Mouse (Mus musculus) hindbrain, embryonic 16.5 days (tissue): ENCODE results near the gene R3hdm4. TPM values are rescaled to one million over a fixed set of nuclear protein-coding genes. Genes with fewer than 3 reads are reported as not detected.
"Not testable (repeated sequence)": the region's sequence is repeated elsewhere in the genome, so short reads cannot be mapped to it uniquely, and the experiment has no call there.

ENCODE experiments used
- ATAC-seq: fragments of 200-750 bp; cut with Nextera tagmentation; 2 replicates; pipeline ENCODE4 v1.8.0; 2017; ENCODE audit warnings: moderate TSS enrichment, moderate library complexity
- H3K27ac ChIP-seq: fragments of 300-500 bp; sonication (generic); 2 replicates; pipeline ENCODE4 v1.5.1; 2014; ENCODE audit warnings: low read depth, mild to moderate bottlenecking, control low read depth, low read length, moderate library complexity
- H3K27me3 ChIP-seq: fragments of 300-500 bp; sonication (generic); replicated peaks from 2 replicates; pipeline ENCODE4 v1.6.1; 2014; ENCODE audit warnings: low read length; ENCODE audit not compliant: control insufficient read depth, insufficient read depth
- H3K36me3 ChIP-seq: fragments of 300-500 bp; sonication (generic); 2 replicates; pipeline ENCODE4 v1.6.1; 2014; ENCODE audit warnings: mild to moderate bottlenecking, low read length, moderate library complexity, mixed read lengths; ENCODE audit not compliant: control insufficient read depth, insufficient read depth
- H3K4me1 ChIP-seq: fragments of 300-500 bp; sonication (generic); 2 replicates; pipeline ENCODE4 v1.6.1; 2014; ENCODE audit warnings: low read depth, low read length; ENCODE audit not compliant: control insufficient read depth, insufficient read depth
- H3K4me2 ChIP-seq: fragments of 300-500 bp; sonication (generic); 2 replicates; pipeline ENCODE4 v1.6.1; 2014; ENCODE audit warnings: mild to moderate bottlenecking, low read length, control low read depth, moderate library complexity
- H3K4me3 ChIP-seq: fragments of 300-500 bp; sonication (generic); 2 replicates; pipeline ENCODE4 v1.5.1; 2014; ENCODE audit warnings: mild to moderate bottlenecking, low read length, control low read depth, moderate library complexity
- H3K9ac ChIP-seq: fragments of 300-500 bp; sonication (generic); 2 replicates; pipeline ENCODE4 v1.6.1; 2014; ENCODE audit warnings: low read depth, mild to moderate bottlenecking, control low read depth, low read length, moderate library complexity
- H3K9me3 ChIP-seq: fragments of 300-500 bp; sonication (generic); 2 replicates; pipeline ENCODE4 v1.6.1; 2014; ENCODE audit warnings: mild to moderate bottlenecking, low read length, moderate library complexity; ENCODE audit not compliant: control insufficient read depth
- WGBS: fragments of 180-500 bp; shearing (Covaris S2); extraction: QIAGEN DNeasy Blood & Tissue Kit; methylation state at CpG from one replicate; pipeline ENCODE4 v1.1.7; 2014; 5-methylcytosine and 5-hydroxymethylcytosine counted together
- polyA plus RNA-seq: library from polyadenylated mRNA; unstranded; fragments of >200 nt; fragmentation: Nextera tagmentation; extraction: Ambion mirVana; gene quantifications from 2 replicates; pipeline ENCODE4 v1.2.1, GENCODE M21; 2015

Gene R3hdm4
- polyA plus RNA-seq, 1 experiment from 2014 or later = 300 TPM

DNA sequence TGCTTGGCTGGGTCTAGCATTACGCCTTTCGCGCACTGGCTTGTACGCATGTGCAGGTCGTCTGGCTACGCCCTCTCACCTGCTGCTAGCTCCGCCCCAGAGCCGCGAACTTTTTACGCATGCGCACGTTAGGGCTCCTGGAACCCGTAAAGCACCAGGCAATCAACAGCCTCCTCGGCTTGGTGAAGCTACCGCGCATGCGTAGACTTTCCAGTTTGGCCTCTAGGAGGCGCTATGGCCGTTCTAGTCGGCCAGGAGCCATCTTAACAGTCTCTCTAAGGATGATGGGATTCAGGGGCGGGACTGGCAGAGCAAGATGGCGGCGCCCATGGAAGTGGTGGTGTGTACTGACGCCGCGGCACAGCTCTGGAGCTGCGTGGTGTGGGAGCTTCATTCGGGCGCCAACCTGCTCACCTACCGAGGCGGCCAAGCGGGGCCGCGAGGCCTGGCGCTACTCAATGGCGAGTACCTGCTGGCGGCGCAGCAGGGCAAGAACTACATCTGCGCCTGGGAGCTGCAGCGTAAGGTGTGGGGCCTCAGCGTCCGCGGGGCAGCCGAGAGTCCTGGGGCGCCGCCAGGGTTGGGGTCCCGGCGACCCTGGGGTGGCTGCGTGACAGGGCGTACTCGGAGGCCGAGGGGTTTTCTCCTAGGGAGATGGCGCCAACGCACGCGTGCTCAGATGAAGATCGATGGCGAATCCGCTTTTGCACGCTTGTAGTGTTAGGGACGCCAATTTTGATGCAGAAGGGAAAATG, 39.0 kb upstream of the R3hdm4 start, which contains the start of gene Wdr18:
Gene Wdr18, plus strand, starts transcription at position 306 of the 755 bp plus-strand sequence.
- H3K4me1 ChIP-seq = peaks cover 9% of the 10 kb centered on the region
- under 1% methylated on average over 60 of the region's 61 CpGs for WGBS
- H3K9me3 ChIP-seq = no peaks in the 10 kb centered on the region

DNA sequence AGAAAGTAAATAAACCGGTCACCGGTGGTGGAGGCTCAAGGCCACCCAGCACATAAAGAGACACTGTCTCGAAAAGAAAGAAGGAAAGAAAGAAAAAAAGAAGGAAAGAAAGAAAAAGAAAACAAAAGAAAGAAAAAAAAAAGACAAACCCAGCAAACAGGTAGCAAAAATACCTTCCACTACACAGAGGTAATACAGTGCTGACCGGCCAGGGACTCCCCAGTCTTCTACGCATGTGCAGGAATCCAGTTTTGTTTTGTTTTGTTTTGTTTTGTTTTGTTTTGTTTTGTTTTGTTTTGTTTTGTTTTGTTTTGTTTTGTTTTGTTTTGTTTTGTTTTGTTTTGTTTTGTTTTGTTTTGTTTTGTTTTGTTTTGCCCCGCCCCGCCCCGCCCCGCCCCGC, 38.4 kb upstream of the R3hdm4 start:
- not testable (repeated sequence) for ATAC-seq, H3K4me1 ChIP-seq, H3K27ac ChIP-seq, H3K9me3 ChIP-seq, H3K36me3 ChIP-seq, H3K9ac ChIP-seq, H3K27me3 ChIP-seq
- peak overlapping the region; percentile 33 for H3K4me2 ChIP-seq
- 35% methylated on average over 10 of the region's 10 CpGs for WGBS
- peak overlapping the region; percentile 69; the same call in 1 of the 2 replicates for H3K4me3 ChIP-seq

More for the DNA sequence above, 39.0 kb upstream of the R3hdm4 start, which contains the start of gene Wdr18:
- H3K9ac ChIP-seq = peak within 1 kb of the TSS; percentile 78
- H3K36me3 ChIP-seq = peaks cover 7% of the 10 kb centered on the region; the same call in 1 of the 2 replicates
- peak within 1 kb of the TSS; percentile 89 for H3K4me2 ChIP-seq
- peak; percentile 96 for ATAC-seq
- H3K4me3 ChIP-seq = peak within 1 kb of the TSS; percentile 69
- H3K27ac ChIP-seq = peak within 1 kb of the TSS; percentile 76
- no peaks in the 10 kb centered on the region for H3K27me3 ChIP-seq

DNA sequence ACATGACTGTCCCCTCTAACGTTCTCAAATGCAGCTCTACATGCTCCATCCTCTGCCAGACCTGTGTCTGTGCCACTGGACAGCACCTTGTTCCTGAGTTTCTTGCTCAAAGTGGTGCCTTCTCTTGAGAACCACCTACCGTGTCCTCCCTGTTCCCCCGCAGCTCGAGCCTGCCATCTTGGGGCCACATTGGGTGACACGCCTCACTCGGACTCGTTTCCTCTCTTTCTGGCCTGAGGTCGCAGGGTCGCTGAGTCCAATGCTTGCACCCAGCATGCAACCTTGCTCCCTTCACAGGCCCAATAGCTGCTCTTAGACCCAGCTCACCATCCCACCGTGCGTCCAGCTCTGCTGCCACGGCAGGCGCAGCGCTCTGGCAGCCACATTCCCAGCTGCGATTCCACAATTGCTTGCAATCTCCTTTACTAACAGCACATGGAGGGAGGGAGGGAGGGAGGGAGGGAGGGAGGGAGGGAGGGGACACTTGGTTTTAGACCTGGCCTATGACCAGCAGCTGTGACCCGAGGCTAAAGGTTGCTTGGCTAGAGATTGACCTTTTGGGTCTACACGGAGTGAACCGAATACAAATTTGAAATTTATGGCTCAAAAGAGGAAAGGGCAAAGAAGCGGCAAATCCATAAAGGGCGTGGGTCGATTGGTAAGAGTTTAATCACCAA, 37.3 kb upstream of the R3hdm4 start:
- Histone ChIP-seq H3K9me3 (no peaks in the 10 kb centered on the region), H3K4me2 (no peak overlapping the region), H3K36me3 (peaks cover 7% of the 10 kb centered on the region; the same call in 1 of the 2 replicates), H3K4me3 (no peak overlapping the region), H3K27me3 (no peaks in the 10 kb centered on the region), H3K4me1 (peaks cover 9% of the 10 kb centered on the region), H3K27ac (no peak overlapping the region), H3K9ac (no peak overlapping the region)
- no peak for ATAC-seq
- WGBS = 12% methylated on average over 21 of the region's 21 CpGs

DNA sequence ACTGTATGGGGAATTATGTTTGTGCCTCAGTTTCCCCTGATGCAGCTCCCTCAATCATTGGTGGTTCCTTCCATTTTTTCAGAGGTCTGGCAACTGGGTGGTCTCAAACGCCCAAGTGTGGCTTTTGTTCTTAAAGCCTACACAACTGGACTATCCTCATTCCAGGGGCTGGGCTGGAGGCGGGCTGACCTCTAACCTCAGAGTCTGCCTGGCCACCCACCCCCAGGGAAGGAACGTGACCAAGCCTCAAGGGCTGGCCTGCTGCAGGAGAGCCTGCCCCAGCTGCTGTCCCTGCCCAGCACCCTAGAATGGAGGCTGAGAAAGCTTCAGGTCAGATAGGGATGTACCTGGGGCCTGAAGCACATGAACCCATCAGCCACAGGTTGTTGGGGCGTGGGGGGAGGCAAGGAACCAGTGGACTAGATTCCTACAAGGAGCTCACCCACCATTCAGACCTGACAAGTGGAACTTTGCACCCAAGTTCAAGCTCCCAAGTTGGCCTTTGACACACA, 35.7 kb upstream of the R3hdm4 start:
- Histone ChIP-seq H3K27ac (no peak overlapping the region), H3K4me2 (no peak overlapping the region), H3K9ac (no peak overlapping the region), H3K9me3 (no peaks in the 10 kb centered on the region), H3K4me1 (peaks cover 9% of the 10 kb centered on the region), H3K27me3 (no peaks in the 10 kb centered on the region), H3K36me3 (peaks cover 6% of the 10 kb centered on the region; the same call in 1 of the 2 replicates), H3K4me3 (no peak overlapping the region)
- ATAC-seq = no peak
- WGBS = 24% methylated on average over 4 of the region's 4 CpGs

DNA sequence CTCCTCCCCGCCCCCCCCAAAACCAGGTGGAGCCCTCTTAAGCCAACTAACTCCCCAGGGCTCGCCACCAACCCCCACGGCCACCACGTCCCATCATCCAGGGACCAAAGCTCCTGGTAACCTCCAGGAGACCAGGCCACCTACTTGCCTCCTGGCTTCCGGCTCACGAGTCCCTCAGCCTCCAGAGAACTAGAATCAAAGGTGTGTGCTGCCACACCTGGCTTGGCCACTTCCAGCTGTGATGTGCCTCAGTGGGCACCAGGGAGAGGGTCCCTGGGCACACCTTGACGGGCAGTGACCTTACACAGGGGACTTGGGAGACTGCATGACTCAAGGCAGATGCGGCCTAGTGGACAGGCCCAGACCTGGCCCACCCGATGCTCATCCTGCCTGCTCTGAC, 34.7 kb upstream of the R3hdm4 start:
- Histone ChIP-seq H3K4me3 (no peak overlapping the region), H3K36me3 (peaks cover 10% of the 10 kb centered on the region; the same call in 1 of the 2 replicates), H3K9ac (no peak overlapping the region), H3K27me3 (no peaks in the 10 kb centered on the region), H3K4me2 (no peak overlapping the region), H3K9me3 (no peaks in the 10 kb centered on the region), H3K4me1 (peaks cover 3% of the 10 kb centered on the region), H3K27ac (no peak overlapping the region)
- ATAC-seq = no peak
- WGBS = 77% methylated on average over 9 of the region's 9 CpGs

DNA sequence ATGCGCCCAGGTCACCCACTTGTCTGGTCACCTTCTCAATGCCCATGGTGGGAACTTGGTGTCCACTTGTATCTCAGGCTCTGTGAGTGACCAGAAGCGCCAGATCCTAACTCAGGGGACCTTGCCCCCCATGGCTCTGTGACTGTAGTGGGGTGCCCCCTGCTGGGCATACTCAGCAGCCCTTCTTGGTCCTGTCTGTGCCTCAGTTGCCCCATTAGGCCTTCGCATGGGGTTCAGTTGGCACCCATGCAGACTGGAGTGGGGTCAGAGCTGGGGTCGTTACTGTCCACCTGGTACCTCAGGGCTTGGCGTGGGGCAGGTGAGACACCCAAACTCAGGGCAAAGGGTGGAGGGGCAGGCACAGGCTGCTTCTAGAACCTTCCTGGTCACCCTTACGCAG, 32.9 kb upstream of the R3hdm4 start:
- H3K9me3 ChIP-seq = no peaks in the 10 kb centered on the region
- H3K4me3 ChIP-seq = no peak overlapping the region
- no peak for ATAC-seq
- H3K9ac ChIP-seq = no peak overlapping the region
- no peak overlapping the region for H3K4me2 ChIP-seq
- 81% methylated on average over 6 of the region's 6 CpGs for WGBS
- H3K27ac ChIP-seq = no peak overlapping the region
- H3K4me1 ChIP-seq = no peaks in the 10 kb centered on the region
- H3K27me3 ChIP-seq = no peaks in the 10 kb centered on the region
- H3K36me3 ChIP-seq = peaks cover 11% of the 10 kb centered on the region; the same call in 1 of the 2 replicates

DNA sequence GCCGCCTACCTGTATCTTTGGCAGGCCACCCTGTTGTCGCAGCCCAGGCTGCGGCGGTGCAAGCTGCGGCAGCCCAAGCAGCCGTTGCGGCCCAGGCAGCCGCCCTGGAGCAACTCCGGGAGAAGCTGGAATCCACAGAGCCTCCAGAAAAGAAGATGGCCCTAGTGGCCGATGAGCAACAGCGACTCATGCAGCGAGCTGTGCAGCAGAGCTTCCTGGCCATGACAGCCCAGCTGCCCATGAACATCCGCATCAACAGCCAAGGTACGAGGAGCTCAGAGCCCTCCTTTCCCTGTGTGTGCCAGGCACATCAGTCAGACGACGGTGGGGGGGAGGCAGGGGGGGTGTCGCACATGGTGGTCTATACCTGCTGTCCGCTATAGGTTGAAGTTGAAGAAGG, 29.7 kb upstream of the R3hdm4 start:
- Histone ChIP-seq H3K4me2 (no peak overlapping the region), H3K27ac (no peak overlapping the region), H3K27me3 (no peaks in the 10 kb centered on the region), H3K36me3 (peaks cover 18% of the 10 kb centered on the region; the same call in 1 of the 2 replicates), H3K9ac (no peak overlapping the region), H3K4me1 (peaks cover 3% of the 10 kb centered on the region; the same call in 1 of the 2 replicates), H3K9me3 (no peaks in the 10 kb centered on the region), H3K4me3 (no peak overlapping the region)
- no peak for ATAC-seq
- WGBS = 81% methylated on average over 18 of the region's 18 CpGs

DNA sequence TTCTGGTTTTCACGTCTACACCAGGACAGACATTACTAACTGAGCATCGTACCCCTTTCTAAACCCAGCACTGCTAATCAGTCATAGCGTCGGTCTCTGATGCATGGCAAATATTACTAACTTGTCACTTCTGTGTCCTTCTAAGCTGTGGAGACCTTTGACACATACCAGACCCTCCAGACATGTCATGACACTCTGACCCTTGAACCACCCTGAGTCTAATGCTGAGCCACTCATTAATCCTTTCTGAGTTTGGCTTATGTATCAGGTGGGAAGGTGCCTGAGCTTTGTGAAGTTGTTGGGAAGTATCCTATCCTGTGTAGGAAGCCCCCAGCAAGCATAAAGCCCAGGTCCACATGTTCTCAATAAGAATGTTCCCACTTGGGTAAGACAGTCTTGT, 28.9 kb upstream of the R3hdm4 start:
- peaks cover 18% of the 10 kb centered on the region; the same call in 1 of the 2 replicates for H3K36me3 ChIP-seq
- H3K9me3 ChIP-seq = no peaks in the 10 kb centered on the region
- ATAC-seq = no peak
- H3K9ac ChIP-seq = no peak overlapping the region
- no peak overlapping the region for H3K4me3 ChIP-seq
- H3K27me3 ChIP-seq = no peaks in the 10 kb centered on the region
- peaks cover 4% of the 10 kb centered on the region; the same call in 1 of the 2 replicates for H3K4me1 ChIP-seq
- no peak overlapping the region for H3K27ac ChIP-seq
- no peak overlapping the region for H3K4me2 ChIP-seq
- WGBS = 95% methylated on average over 4 of the region's 4 CpGs

DNA sequence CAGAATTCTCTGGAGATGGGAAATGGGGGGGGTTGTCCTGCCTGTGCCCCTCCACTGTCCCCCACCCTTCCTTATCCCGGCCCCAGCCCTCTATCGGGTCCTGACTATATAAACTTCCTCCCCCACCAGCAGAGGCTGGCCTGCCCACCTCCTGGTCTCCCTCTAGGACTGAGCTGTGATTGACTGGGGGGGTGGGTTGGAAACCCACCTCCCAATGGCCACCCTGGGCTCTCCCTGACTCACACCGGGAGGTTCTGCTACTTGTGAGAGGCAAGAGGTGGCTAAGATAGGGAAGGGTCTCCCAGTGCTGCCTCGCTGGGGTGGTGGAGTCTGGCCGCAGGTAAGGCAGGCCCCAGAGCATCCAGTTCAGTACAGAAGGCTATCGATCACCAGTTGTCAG, 26.5 kb upstream of the R3hdm4 start:
- H3K4me3 ChIP-seq = no peak overlapping the region
- 75% methylated on average over 6 of the region's 6 CpGs for WGBS
- no peak overlapping the region for H3K4me2 ChIP-seq
- H3K27me3 ChIP-seq = no peaks in the 10 kb centered on the region
- no peaks in the 10 kb centered on the region for H3K9me3 ChIP-seq
- H3K4me1 ChIP-seq = peaks cover 4% of the 10 kb centered on the region; the same call in 1 of the 2 replicates
- peaks cover 13% of the 10 kb centered on the region; the same call in 1 of the 2 replicates for H3K36me3 ChIP-seq
- H3K9ac ChIP-seq = no peak overlapping the region; the same call in 1 of the 2 replicates
- no peak for ATAC-seq
- H3K27ac ChIP-seq = no peak overlapping the region
